Mouse (Mus musculus): ENCODE measurements around the gene Prkca.

GRCm38 (mm10) chr11:107950658-107951057, 393.1 kb downstream of the Prkca start:
- TF ChIP-seq CTCF (IDR thresholded peaks at IDR 0.05; ENCODE audit: borderline replicate concordance, insufficient read depth, low read depth, low read length) (no peak), POLR2A (IDR thresholded peaks at IDR 0.05; ENCODE audit: borderline replicate concordance, insufficient read depth, low read length) (no peak)

Measured in cerebellum, adult 2 months (tissue).